Mouse (Mus musculus): Measurements from ENCODE around the gene Rnf169.

DNA sequence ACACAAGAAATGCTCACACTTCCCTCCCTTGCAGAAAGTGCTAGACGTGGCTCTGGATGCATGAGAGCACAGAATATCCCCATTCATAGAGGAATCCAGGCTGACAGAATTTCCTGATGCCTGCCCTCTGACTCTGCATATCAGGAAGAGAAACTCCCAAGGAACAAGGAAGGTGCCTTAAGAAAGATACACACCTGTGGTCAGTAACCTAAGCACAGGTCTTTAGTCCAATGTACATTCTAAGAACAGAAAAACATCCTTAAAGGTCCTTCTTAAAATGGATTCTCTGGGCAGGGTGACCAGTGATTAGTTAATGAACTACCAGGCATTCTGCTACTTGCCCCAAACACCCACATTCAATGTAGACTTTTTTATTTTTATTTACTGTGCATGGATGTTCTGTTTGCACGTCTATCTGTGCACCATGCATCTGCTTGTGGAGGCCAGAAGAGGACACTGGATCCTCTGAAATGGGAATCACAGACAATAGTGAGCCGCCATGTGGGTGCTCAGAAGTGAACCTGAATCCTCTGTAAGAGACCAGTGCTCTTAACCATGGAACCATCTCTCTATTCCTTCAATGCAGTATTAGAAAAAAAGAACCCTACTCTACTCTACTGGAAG is 16.9 kb downstream of the Rnf169 start:
- TF ChIP-seq CTCF (IDR thresholded peaks at IDR 0.05; ENCODE audit: borderline replicate concordance, insufficient read depth, low read depth, low read length) (no peak), POLR2A (IDR thresholded peaks at IDR 0.05; ENCODE audit: borderline replicate concordance, insufficient read depth, low read length) (no peak)
